Mouse (Mus musculus) neural tube, embryonic 12.5 days (tissue): Measurements from ENCODE around the gene Fbxw10. TPM values are rescaled to one million over a fixed set of nuclear protein-coding genes. Genes with fewer than 3 reads are reported as not detected.

Experiments
- ATAC-seq: fragments of 200-750 bp; cut with Nextera tagmentation; 2 replicates; pipeline ENCODE4 v1.8.0; 2017; ENCODE audit warnings: low read depth, mild to moderate bottlenecking, moderate TSS enrichment, moderate library complexity; ENCODE audit not compliant: low FRiP score
- H3K27ac ChIP-seq: fragments of 300-500 bp; sonication (generic); 2 replicates; pipeline ENCODE4 v1.5.1; 2016
- H3K27me3 ChIP-seq: fragments of 300-500 bp; sonication (generic); replicated peaks from 2 replicates; pipeline ENCODE4 v1.6.1; 2016; ENCODE audit warnings: mild to moderate bottlenecking
- H3K36me3 ChIP-seq: fragments of 300-500 bp; sonication (generic); 2 replicates; pipeline ENCODE4 v1.6.1; 2016; ENCODE audit warnings: mild to moderate bottlenecking
- H3K4me1 ChIP-seq: fragments of 300-500 bp; sonication (generic); 2 replicates; pipeline ENCODE4 v1.6.1; 2016
- H3K4me2 ChIP-seq: fragments of 300-500 bp; sonication (generic); replicated peaks from 2 replicates; pipeline ENCODE4 v1.6.1; 2016; ENCODE audit warnings: mild to moderate bottlenecking
- H3K4me3 ChIP-seq: fragments of 300-500 bp; sonication (generic); 2 replicates; pipeline ENCODE4 v1.5.1; 2016
- H3K9ac ChIP-seq: fragments of 300-500 bp; sonication (generic); 2 replicates; pipeline ENCODE4 v1.6.1; 2016; ENCODE audit warnings: mild to moderate bottlenecking
- H3K9me3 ChIP-seq: fragments of 300-500 bp; sonication (generic); 2 replicates; pipeline ENCODE4 v1.6.1; 2016; ENCODE audit warnings: mild to moderate bottlenecking
- WGBS: fragments of 180-500 bp; shearing (Covaris S2); methylation state at CpG from one replicate; pipeline ENCODE4 v1.1.7; 2016; 5-methylcytosine and 5-hydroxymethylcytosine counted together
- polyA plus RNA-seq: library from polyadenylated mRNA; unstranded; fragments of >200 nt; fragmentation: Nextera tagmentation; extraction: Ambion mirVana; gene quantifications from 2 replicates; pipeline ENCODE4 v1.2.1, GENCODE M21; 2016

Gene Fbxw10
- polyA plus RNA-seq, 1 experiment from 2014 or later: 0.74 TPM

GRCm38 (mm10) chr11:62879220-62880048, 32.6 kb downstream of the Fbxw10 start, which contains the start of gene Tvp23b:
TSS of gene Tvp23b (plus strand) at chr11:62879455.
- Histone ChIP-seq H3K4me2 (peak within 1 kb of the TSS; percentile 64), H3K4me1 (no peaks in the 10 kb centered on the region), H3K27me3 (no peaks in the 10 kb centered on the region), H3K4me3 (peak within 1 kb of the TSS; percentile 65), H3K27ac (peak within 1 kb of the TSS; percentile 57), H3K9me3 (no peaks in the 10 kb centered on the region), H3K36me3 (peaks cover 7% of the 10 kb centered on the region), H3K9ac (peak within 1 kb of the TSS; percentile 69)
- WGBS: 2% methylated on average over 55 of the region's 55 CpGs
- peak; percentile 98 for ATAC-seq

GRCm38 (mm10) chr11:62883407-62883806, 36.5 kb downstream of the Fbxw10 start:
- H3K4me2 ChIP-seq: no peak overlapping the region
- ATAC-seq: no peak
- H3K4me3 ChIP-seq: no peak overlapping the region
- H3K27ac ChIP-seq: no peak overlapping the region
- 93% methylated on average over 8 of the region's 8 CpGs for WGBS
- H3K9ac ChIP-seq: no peak overlapping the region
- H3K9me3 ChIP-seq: no peaks in the 10 kb centered on the region
- H3K36me3 ChIP-seq: peaks cover 27% of the 10 kb centered on the region
- no peaks in the 10 kb centered on the region for H3K27me3 ChIP-seq
- no peaks in the 10 kb centered on the region for H3K4me1 ChIP-seq

- H3K4me1 ChIP-seq: no peaks in the 10 kb centered on the region
- H3K4me2 ChIP-seq: no peak overlapping the region
- no peak overlapping the region for H3K9ac ChIP-seq
- H3K27ac ChIP-seq: no peak overlapping the region
- peaks cover 35% of the 10 kb centered on the region for H3K36me3 ChIP-seq
- no peaks in the 10 kb centered on the region for H3K27me3 ChIP-seq
- WGBS: 70% methylated on average over 5 of the region's 5 CpGs
- H3K4me3 ChIP-seq: no peak overlapping the region
- ATAC-seq: no peak
- H3K9me3 ChIP-seq: no peaks in the 10 kb centered on the region
These were observed 38.5 kb downstream of the Fbxw10 start for GRCm38 (mm10) chr11:62885323-62885722.

GRCm38 (mm10) chr11:62890796-62891195, 43.9 kb downstream of the Fbxw10 start:
- Histone ChIP-seq H3K27me3 (no peaks in the 10 kb centered on the region), H3K36me3 (peaks cover 30% of the 10 kb centered on the region), H3K4me2 (no peak overlapping the region), H3K9ac (no peak overlapping the region), H3K9me3 (no peaks in the 10 kb centered on the region), H3K27ac (no peak overlapping the region), H3K4me1 (no peaks in the 10 kb centered on the region), H3K4me3 (no peak overlapping the region)
- 89% methylated on average over 4 of the region's 4 CpGs for WGBS
- ATAC-seq: no peak

- Histone ChIP-seq H3K27ac (no peak overlapping the region), H3K36me3 (peaks cover 23% of the 10 kb centered on the region), H3K9me3 (no peaks in the 10 kb centered on the region), H3K4me1 (no peaks in the 10 kb centered on the region), H3K27me3 (no peaks in the 10 kb centered on the region), H3K4me3 (no peak overlapping the region), H3K4me2 (no peak overlapping the region), H3K9ac (no peak overlapping the region)
- ATAC-seq: no peak
- WGBS: 92% methylated on average over 11 of the region's 11 CpGs
These were observed 44.9 kb downstream of the Fbxw10 start for GRCm38 (mm10) chr11:62891763-62892162.

GRCm38 (mm10) chr11:62901699-62902323, 54.9 kb downstream of the Fbxw10 start:
- H3K4me3 ChIP-seq: no peak overlapping the region
- 37% methylated on average over 12 of the region's 12 CpGs for WGBS
- H3K9me3 ChIP-seq: no peaks in the 10 kb centered on the region
- ATAC-seq: no peak
- no peak overlapping the region for H3K4me2 ChIP-seq
- H3K36me3 ChIP-seq: no peaks in the 10 kb centered on the region
- no peak overlapping the region for H3K9ac ChIP-seq
- no peaks in the 10 kb centered on the region for H3K4me1 ChIP-seq
- no peak overlapping the region for H3K27ac ChIP-seq
- no peaks in the 10 kb centered on the region for H3K27me3 ChIP-seq

GRCm38 (mm10) chr11:62903871-62904495, 57.1 kb downstream of the Fbxw10 start:
- no peak overlapping the region for H3K9ac ChIP-seq
- H3K27me3 ChIP-seq: no peaks in the 10 kb centered on the region
- H3K27ac ChIP-seq: no peak overlapping the region
- no peaks in the 10 kb centered on the region for H3K36me3 ChIP-seq
- WGBS: 78% methylated on average over 6 of the region's 6 CpGs
- ATAC-seq: no peak
- no peaks in the 10 kb centered on the region for H3K9me3 ChIP-seq
- H3K4me3 ChIP-seq: no peak overlapping the region
- no peak overlapping the region for H3K4me2 ChIP-seq
- H3K4me1 ChIP-seq: no peaks in the 10 kb centered on the region

- ATAC-seq: no peak
- Histone ChIP-seq H3K4me1 (0 out of 2 replicates have a peak, but pooled peaks cover 3% of the 10 kb centered on the region), H3K9me3 (no peaks in the 10 kb centered on the region), H3K27me3 (no peaks in the 10 kb centered on the region), H3K9ac (no peak overlapping the region), H3K27ac (no peak overlapping the region), H3K4me3 (no peak overlapping the region), H3K36me3 (no peaks in the 10 kb centered on the region), H3K4me2 (no peak overlapping the region)
- WGBS: 70% methylated on average over 3 of the region's 3 CpGs
These were observed 62.9 kb downstream of the Fbxw10 start for GRCm38 (mm10) chr11:62909720-62910306.

GRCm38 (mm10) chr11:62911362-62911761, 64.5 kb downstream of the Fbxw10 start:
- Histone ChIP-seq H3K9ac (no peak overlapping the region), H3K9me3 (no peaks in the 10 kb centered on the region)

GRCm38 (mm10) chr11:62913141-62913540, 66.3 kb downstream of the Fbxw10 start:
- WGBS: 97% methylated on average over 2 of the region's 2 CpGs
- ATAC-seq: no peak

More at GRCm38 (mm10) chr11:62911362-62911761, 64.5 kb downstream of the Fbxw10 start:
- Histone ChIP-seq H3K27me3 (no peaks in the 10 kb centered on the region), H3K4me2 (no peak overlapping the region), H3K27ac (no peak overlapping the region), H3K36me3 (no peaks in the 10 kb centered on the region), H3K4me1 (0 out of 2 replicates have a peak, but pooled peaks cover 3% of the 10 kb centered on the region), H3K4me3 (no peak overlapping the region)
- 30% methylated on average over 8 of the region's 8 CpGs for WGBS
- peak; percentile 48; the same call in 1 of the 2 replicates for ATAC-seq

GRCm38 (mm10) chr11:62914532-62914931, 67.7 kb downstream of the Fbxw10 start:
- 64% methylated on average over 6 of the region's 6 CpGs for WGBS
- Histone ChIP-seq H3K9ac (no peak overlapping the region), H3K4me1 (0 out of 2 replicates have a peak, but pooled peaks cover 3% of the 10 kb centered on the region), H3K9me3 (no peaks in the 10 kb centered on the region), H3K27ac (no peak overlapping the region), H3K36me3 (no peaks in the 10 kb centered on the region), H3K4me2 (no peak overlapping the region), H3K27me3 (no peaks in the 10 kb centered on the region; the same call in 1 of the 2 replicates), H3K4me3 (no peak overlapping the region)
- ATAC-seq: no peak

More at GRCm38 (mm10) chr11:62913141-62913540, 66.3 kb downstream of the Fbxw10 start:
- no peak overlapping the region for H3K4me3 ChIP-seq
- no peak overlapping the region for H3K4me2 ChIP-seq
- H3K36me3 ChIP-seq: no peaks in the 10 kb centered on the region
- H3K27me3 ChIP-seq: no peaks in the 10 kb centered on the region; the same call in 1 of the 2 replicates
- H3K9ac ChIP-seq: no peak overlapping the region
- H3K4me1 ChIP-seq: 0 out of 2 replicates have a peak, but pooled peaks cover 3% of the 10 kb centered on the region
- H3K9me3 ChIP-seq: no peaks in the 10 kb centered on the region
- no peak overlapping the region for H3K27ac ChIP-seq

GRCm38 (mm10) chr11:62915486-62915885, 68.6 kb downstream of the Fbxw10 start:
- WGBS: 94% methylated on average over 2 of the region's 2 CpGs
- no peak overlapping the region for H3K27ac ChIP-seq
- no peak overlapping the region for H3K4me3 ChIP-seq
- no peak overlapping the region for H3K4me2 ChIP-seq
- no peak overlapping the region for H3K9ac ChIP-seq
- no peaks in the 10 kb centered on the region for H3K9me3 ChIP-seq
- H3K36me3 ChIP-seq: no peaks in the 10 kb centered on the region
- H3K4me1 ChIP-seq: 0 out of 2 replicates have a peak, but pooled peaks cover 3% of the 10 kb centered on the region
- H3K27me3 ChIP-seq: no peaks in the 10 kb centered on the region; the same call in 1 of the 2 replicates
- ATAC-seq: no peak
